Mouse (Mus musculus): ENCODE measurements around the gene Cd300c. TPM values are rescaled to one million over a fixed set of nuclear protein-coding genes. Genes with fewer than 3 reads are reported as not detected.

The Cd300c gene
- polyA plus RNA-seq (2014; fragmentation: Illumina TruSeq; extraction: RNeasy Lipid Tissue Mini Kit (QIAGEN cat#74804); ENCODE audit: low read depth, low replicate concordance): not detected

GRCm38 (mm10) chr11:114968752-114969207, at the start of gene Cd300c:
Cd300c (minus strand) TSS chr11:114969157.

GRCm38 (mm10) chr11:115016093-115016492, 47.1 kb upstream of the Cd300c start, which contains the start of gene Cd300ld2:
Cd300ld2 (minus strand) TSS chr11:115016193.

GRCm38 (mm10) chr11:115001474-115002040, 32.6 kb upstream of the Cd300c start, which contains the start of gene Cd300c2:
Cd300c2 (minus strand) TSS chr11:115001880.

GRCm38 (mm10) chr11:114989793-114990192, 20.8 kb upstream of the Cd300c start, which contains the start of gene Cd300ld:
Cd300ld (minus strand) TSS chr11:114989922.

GRCm38 (mm10) chr11:114934144-114934543, 34.8 kb downstream of the Cd300c start, which contains the start of gene Cd300lb:
Cd300lb (minus strand) TSS chr11:114934386.

Other genes with a start within 250 kb of the Cd300c start
- gene Dnaic2, start 241.7 kb downstream of the Cd300c start, polyA plus RNA-seq (2014; fragmentation: Illumina TruSeq; extraction: RNeasy Lipid Tissue Mini Kit (QIAGEN cat#74804); ENCODE audit: low read depth, low replicate concordance): 0.35 TPM
- gene Kif19a, start 203.8 kb downstream of the Cd300c start, polyA plus RNA-seq (2014; fragmentation: Illumina TruSeq; extraction: RNeasy Lipid Tissue Mini Kit (QIAGEN cat#74804); ENCODE audit: low read depth, low replicate concordance): not detected
- not detected for gene Btbd17, start 173.2 kb downstream of the Cd300c start, polyA plus RNA-seq (2014; fragmentation: Illumina TruSeq; extraction: RNeasy Lipid Tissue Mini Kit (QIAGEN cat#74804); ENCODE audit: low read depth, low replicate concordance)
- gene Gpr142, start 170.2 kb downstream of the Cd300c start, polyA plus RNA-seq (2014; fragmentation: Illumina TruSeq; extraction: RNeasy Lipid Tissue Mini Kit (QIAGEN cat#74804); ENCODE audit: low read depth, low replicate concordance): not detected
- 0.23 TPM for gene Gprc5c, start 118.0 kb downstream of the Cd300c start, polyA plus RNA-seq (2014; fragmentation: Illumina TruSeq; extraction: RNeasy Lipid Tissue Mini Kit (QIAGEN cat#74804); ENCODE audit: low read depth, low replicate concordance)
- gene Cd300a, start 79.1 kb downstream of the Cd300c start, polyA plus RNA-seq (2014; fragmentation: Illumina TruSeq; extraction: RNeasy Lipid Tissue Mini Kit (QIAGEN cat#74804); ENCODE audit: low read depth, low replicate concordance): 2.3 TPM
- 1.0 TPM for gene Cd300lb, start 34.8 kb downstream of the Cd300c start, polyA plus RNA-seq (2014; fragmentation: Illumina TruSeq; extraction: RNeasy Lipid Tissue Mini Kit (QIAGEN cat#74804); ENCODE audit: low read depth, low replicate concordance)
- 3.6 TPM for gene Cd300ld, start 20.8 kb upstream of the Cd300c start, polyA plus RNA-seq (2014; fragmentation: Illumina TruSeq; extraction: RNeasy Lipid Tissue Mini Kit (QIAGEN cat#74804); ENCODE audit: low read depth, low replicate concordance)
- 1.7 TPM for gene Cd300c2, start 32.7 kb upstream of the Cd300c start, polyA plus RNA-seq (2014; fragmentation: Illumina TruSeq; extraction: RNeasy Lipid Tissue Mini Kit (QIAGEN cat#74804); ENCODE audit: low read depth, low replicate concordance)
- gene Cd300ld2, start 47.0 kb upstream of the Cd300c start, polyA plus RNA-seq (2014; fragmentation: Illumina TruSeq; extraction: RNeasy Lipid Tissue Mini Kit (QIAGEN cat#74804); ENCODE audit: low read depth, low replicate concordance): not detected
- not detected for gene Cd300ld4, start 57.9 kb upstream of the Cd300c start, polyA plus RNA-seq (2014; fragmentation: Illumina TruSeq; extraction: RNeasy Lipid Tissue Mini Kit (QIAGEN cat#74804); ENCODE audit: low read depth, low replicate concordance)
- 2.1 TPM for gene Cd300ld5, start 68.6 kb upstream of the Cd300c start, polyA plus RNA-seq (2014; fragmentation: Illumina TruSeq; extraction: RNeasy Lipid Tissue Mini Kit (QIAGEN cat#74804); ENCODE audit: low read depth, low replicate concordance)
- 2.1 TPM for gene Cd300ld3, start 79.3 kb upstream of the Cd300c start, polyA plus RNA-seq (2014; fragmentation: Illumina TruSeq; extraction: RNeasy Lipid Tissue Mini Kit (QIAGEN cat#74804); ENCODE audit: low read depth, low replicate concordance)
- not detected for gene Cd300e, start 93.0 kb upstream of the Cd300c start, polyA plus RNA-seq (2014; fragmentation: Illumina TruSeq; extraction: RNeasy Lipid Tissue Mini Kit (QIAGEN cat#74804); ENCODE audit: low read depth, low replicate concordance)
- gene Rab37, start 122.3 kb upstream of the Cd300c start, polyA plus RNA-seq (2014; fragmentation: Illumina TruSeq; extraction: RNeasy Lipid Tissue Mini Kit (QIAGEN cat#74804); ENCODE audit: low read depth, low replicate concordance): 0.23 TPM
- gene Cd300lf, start 164.8 kb upstream of the Cd300c start, polyA plus RNA-seq (2014; fragmentation: Illumina TruSeq; extraction: RNeasy Lipid Tissue Mini Kit (QIAGEN cat#74804); ENCODE audit: low read depth, low replicate concordance): 0.93 TPM
- gene Slc9a3r1, start 194.2 kb upstream of the Cd300c start, polyA plus RNA-seq (2014; fragmentation: Illumina TruSeq; extraction: RNeasy Lipid Tissue Mini Kit (QIAGEN cat#74804); ENCODE audit: low read depth, low replicate concordance): 3.4 TPM
- 1.3 TPM for gene Tmem104, start 218.3 kb upstream of the Cd300c start, polyA plus RNA-seq (2014; fragmentation: Illumina TruSeq; extraction: RNeasy Lipid Tissue Mini Kit (QIAGEN cat#74804); ENCODE audit: low read depth, low replicate concordance)
- gene Nat9, start 218.7 kb upstream of the Cd300c start, polyA plus RNA-seq (2014; fragmentation: Illumina TruSeq; extraction: RNeasy Lipid Tissue Mini Kit (QIAGEN cat#74804); ENCODE audit: low read depth, low replicate concordance): 0.82 TPM

Data from adrenal gland, adult 10 weeks (tissue).